Mouse (Mus musculus): ENCODE results near the gene Psme2. TPM values are rescaled to one million over a fixed set of nuclear protein-coding genes. Genes with fewer than 3 reads are reported as not detected.

Gene Psme2
- polyA plus RNA-seq, 1 experiment from 2014 or later, result 222 TPM

- no peaks in the 10 kb centered on the region for H3K36me3 ChIP-seq (ENCODE audit: control insufficient read depth, insufficient read depth, low read length)
- H3K9me3 ChIP-seq (replicated peaks; ENCODE audit: control insufficient read depth, low read length), result no peaks in the 10 kb centered on the region
- no peaks in the 10 kb centered on the region for H3K27me3 ChIP-seq (ENCODE audit: control insufficient read depth, insufficient read depth, low read length)
- no peak overlapping the region for H3K4me3 ChIP-seq (ENCODE audit: low read depth, low read length)
- no peak overlapping the region for H3K9ac ChIP-seq (ENCODE audit: low read depth, low read length)
- no peak overlapping the region for H3K4me2 ChIP-seq
- no peak for ATAC-seq (replicated peaks; ENCODE audit: insufficient number of reproducible peaks, low FRiP score, low TSS enrichment)
- no peaks in the 10 kb centered on the region; the same call in 1 of the 2 replicates for H3K4me1 ChIP-seq (ENCODE audit: control insufficient read depth, insufficient read depth, low read length)
- no peak overlapping the region for H3K27ac ChIP-seq (ENCODE audit: low read depth, low read length)
Observed at GRCm38 (mm10) chr14:55554635-55555034, 36.3 kb downstream of the Psme2 start.

GRCm38 (mm10) chr14:55551794-55552193 lies 39.1 kb downstream of the Psme2 start:
- H3K4me2 ChIP-seq, result no peak overlapping the region
- H3K36me3 ChIP-seq (ENCODE audit: control insufficient read depth, insufficient read depth, low read length), result peaks cover 4% of the 10 kb centered on the region; the same call in 1 of the 2 replicates
- 82% methylated on average over 8 of the region's 8 CpGs for WGBS (ENCODE audit: insufficient replicate concordance)
- no peaks in the 10 kb centered on the region for H3K9me3 ChIP-seq (replicated peaks; ENCODE audit: control insufficient read depth, low read length)
- H3K9ac ChIP-seq (ENCODE audit: low read depth, low read length), result no peak overlapping the region
- ATAC-seq (replicated peaks; ENCODE audit: insufficient number of reproducible peaks, low FRiP score, low TSS enrichment), result no peak
- no peak overlapping the region for H3K27ac ChIP-seq (ENCODE audit: low read depth, low read length)
- no peaks in the 10 kb centered on the region for H3K4me1 ChIP-seq (ENCODE audit: control insufficient read depth, insufficient read depth, low read length)
- no peak overlapping the region for H3K4me3 ChIP-seq (ENCODE audit: low read depth, low read length)
- no peaks in the 10 kb centered on the region for H3K27me3 ChIP-seq (ENCODE audit: control insufficient read depth, insufficient read depth, low read length)

GRCm38 (mm10) chr14:55551347-55551746 lies 39.6 kb downstream of the Psme2 start:
- Histone ChIP-seq H3K9me3 (replicated peaks; ENCODE audit: control insufficient read depth, low read length) (no peaks in the 10 kb centered on the region), H3K4me2 (no peak overlapping the region), H3K27ac (ENCODE audit: low read depth, low read length) (no peak overlapping the region), H3K9ac (ENCODE audit: low read depth, low read length) (no peak overlapping the region), H3K4me1 (ENCODE audit: control insufficient read depth, insufficient read depth, low read length) (no peaks in the 10 kb centered on the region), H3K27me3 (ENCODE audit: control insufficient read depth, insufficient read depth, low read length) (no peaks in the 10 kb centered on the region), H3K4me3 (ENCODE audit: low read depth, low read length) (no peak overlapping the region), H3K36me3 (ENCODE audit: control insufficient read depth, insufficient read depth, low read length) (peaks cover 4% of the 10 kb centered on the region; the same call in 1 of the 2 replicates)
- no peak for ATAC-seq (replicated peaks; ENCODE audit: insufficient number of reproducible peaks, low FRiP score, low TSS enrichment)
- 67% methylated on average over 5 of the region's 5 CpGs for WGBS (ENCODE audit: insufficient replicate concordance)

- Histone ChIP-seq H3K4me3 (ENCODE audit: low read depth, low read length) (no peak overlapping the region), H3K4me1 (ENCODE audit: control insufficient read depth, insufficient read depth, low read length) (no peaks in the 10 kb centered on the region), H3K9ac (ENCODE audit: low read depth, low read length) (no peak overlapping the region), H3K27me3 (ENCODE audit: control insufficient read depth, insufficient read depth, low read length) (no peaks in the 10 kb centered on the region), H3K27ac (ENCODE audit: low read depth, low read length) (no peak overlapping the region), H3K4me2 (no peak overlapping the region), H3K9me3 (replicated peaks; ENCODE audit: control insufficient read depth, low read length) (no peaks in the 10 kb centered on the region), H3K36me3 (ENCODE audit: control insufficient read depth, insufficient read depth, low read length) (peaks cover 8% of the 10 kb centered on the region; the same call in 1 of the 2 replicates)
- WGBS (ENCODE audit: insufficient replicate concordance), result 88% methylated on average over 6 of the region's 6 CpGs
- no peak for ATAC-seq (replicated peaks; ENCODE audit: insufficient number of reproducible peaks, low FRiP score, low TSS enrichment)
Observed at GRCm38 (mm10) chr14:55550191-55550590, 40.7 kb downstream of the Psme2 start.

- no peaks in the 10 kb centered on the region for H3K9me3 ChIP-seq (replicated peaks; ENCODE audit: control insufficient read depth, low read length)
- ATAC-seq (replicated peaks; ENCODE audit: insufficient number of reproducible peaks, low FRiP score, low TSS enrichment), result no peak
- no peak overlapping the region for H3K4me3 ChIP-seq (ENCODE audit: low read depth, low read length)
- no peak overlapping the region for H3K4me2 ChIP-seq
- no peaks in the 10 kb centered on the region for H3K27me3 ChIP-seq (ENCODE audit: control insufficient read depth, insufficient read depth, low read length)
- H3K9ac ChIP-seq (ENCODE audit: low read depth, low read length), result no peak overlapping the region
- H3K4me1 ChIP-seq (ENCODE audit: control insufficient read depth, insufficient read depth, low read length), result peaks cover 12% of the 10 kb centered on the region
- H3K27ac ChIP-seq (ENCODE audit: low read depth, low read length), result no peak overlapping the region
- WGBS (ENCODE audit: insufficient replicate concordance), result 84% methylated on average over 9 of the region's 9 CpGs
- peaks cover 8% of the 10 kb centered on the region; the same call in 1 of the 2 replicates for H3K36me3 ChIP-seq (ENCODE audit: control insufficient read depth, insufficient read depth, low read length)
Observed at GRCm38 (mm10) chr14:55544334-55544733, 46.6 kb downstream of the Psme2 start.

- Histone ChIP-seq H3K4me3 (ENCODE audit: low read depth, low read length) (no peak overlapping the region), H3K27ac (ENCODE audit: low read depth, low read length) (no peak overlapping the region), H3K27me3 (ENCODE audit: control insufficient read depth, insufficient read depth, low read length) (no peaks in the 10 kb centered on the region), H3K9ac (ENCODE audit: low read depth, low read length) (no peak overlapping the region), H3K9me3 (replicated peaks; ENCODE audit: control insufficient read depth, low read length) (no peaks in the 10 kb centered on the region), H3K4me1 (ENCODE audit: control insufficient read depth, insufficient read depth, low read length) (peaks cover 12% of the 10 kb centered on the region), H3K4me2 (no peak overlapping the region), H3K36me3 (ENCODE audit: control insufficient read depth, insufficient read depth, low read length) (peaks cover 4% of the 10 kb centered on the region; the same call in 1 of the 2 replicates)
- WGBS (ENCODE audit: insufficient replicate concordance), result 96% methylated on average over 12 of the region's 12 CpGs
- no peak for ATAC-seq (replicated peaks; ENCODE audit: insufficient number of reproducible peaks, low FRiP score, low TSS enrichment)
Observed at GRCm38 (mm10) chr14:55542268-55542667, 48.6 kb downstream of the Psme2 start.

GRCm38 (mm10) chr14:55540787-55541321 lies 50.1 kb downstream of the Psme2 start:
- Histone ChIP-seq H3K9ac (ENCODE audit: low read depth, low read length) (peak overlapping the region; percentile 85), H3K36me3 (ENCODE audit: control insufficient read depth, insufficient read depth, low read length) (peaks cover 4% of the 10 kb centered on the region; the same call in 1 of the 2 replicates), H3K4me3 (ENCODE audit: low read depth, low read length) (peak overlapping the region; percentile 74), H3K27ac (ENCODE audit: low read depth, low read length) (peak overlapping the region; percentile 87), H3K9me3 (replicated peaks; ENCODE audit: control insufficient read depth, low read length) (no peaks in the 10 kb centered on the region), H3K4me2 (peak overlapping the region; percentile 90), H3K27me3 (ENCODE audit: control insufficient read depth, insufficient read depth, low read length) (no peaks in the 10 kb centered on the region), H3K4me1 (ENCODE audit: control insufficient read depth, insufficient read depth, low read length) (peaks cover 12% of the 10 kb centered on the region)
- no peak for ATAC-seq (replicated peaks; ENCODE audit: insufficient number of reproducible peaks, low FRiP score, low TSS enrichment)
- 3% methylated on average over 10 of the region's 10 CpGs for WGBS (ENCODE audit: insufficient replicate concordance)

GRCm38 (mm10) chr14:55540067-55540786 lies 50.7 kb downstream of the Psme2 start, which contains the start of gene Pck2:
Pck2 (plus strand) TSS chr14:55540266.
- Histone ChIP-seq H3K9me3 (replicated peaks; ENCODE audit: control insufficient read depth, low read length) (no peaks in the 10 kb centered on the region), H3K9ac (ENCODE audit: low read depth, low read length) (peak within 1 kb of the TSS; percentile 85), H3K4me2 (peak within 1 kb of the TSS; percentile 90), H3K27ac (ENCODE audit: low read depth, low read length) (peak within 1 kb of the TSS; percentile 87), H3K36me3 (ENCODE audit: control insufficient read depth, insufficient read depth, low read length) (peaks cover under 1% of the 10 kb centered on the region; the same call in 1 of the 2 replicates), H3K4me3 (ENCODE audit: low read depth, low read length) (peak within 1 kb of the TSS; percentile 74), H3K4me1 (ENCODE audit: control insufficient read depth, insufficient read depth, low read length) (peaks cover 12% of the 10 kb centered on the region), H3K27me3 (ENCODE audit: control insufficient read depth, insufficient read depth, low read length) (no peaks in the 10 kb centered on the region)
- 0% methylated on average over 32 of the region's 32 CpGs for WGBS (ENCODE audit: insufficient replicate concordance)
- ATAC-seq (replicated peaks; ENCODE audit: insufficient number of reproducible peaks, low FRiP score, low TSS enrichment), result peak; percentile 94
